Mouse (Mus musculus) WW6 (cell line): ENCODE measurements around the gene D930048N14Rik.
"Not testable (repeated sequence)": the region's sequence is repeated elsewhere in the genome, so short reads cannot be mapped to it uniquely, and the experiment has no call there.

Experiments used
- DNase-seq: peaks from one replicate; pipeline ENCODE4 v3.0.0-alpha.2; 2013; ENCODE audit warnings: low read depth, low spot score

Gene D930048N14Rik

GRCm38 (mm10) chr11:51627907-51628306 is 22.8 kb upstream of the D930048N14Rik start:
- no peak for DNase-seq

GRCm38 (mm10) chr11:51629651-51630314 is 21.0 kb upstream of the D930048N14Rik start:
- no peak for DNase-seq

GRCm38 (mm10) chr11:51632130-51632753 is 18.5 kb upstream of the D930048N14Rik start:
- DNase-seq = no peak

GRCm38 (mm10) chr11:51633200-51633599 is 17.6 kb upstream of the D930048N14Rik start:
- not testable (repeated sequence) for DNase-seq

- no peak for DNase-seq
Measured at GRCm38 (mm10) chr11:51633721-51634120, 17.0 kb upstream of the D930048N14Rik start.

- DNase-seq = no peak
Measured at GRCm38 (mm10) chr11:51635127-51635524, 15.6 kb upstream of the D930048N14Rik start.

GRCm38 (mm10) chr11:51635525-51636322 is 15.0 kb upstream of the D930048N14Rik start, which contains the start of gene Rmnd5b:
Gene Rmnd5b (minus strand): TSS chr11:51635896.
- peak; percentile 85 for DNase-seq

- no peak for DNase-seq
Measured at GRCm38 (mm10) chr11:51636323-51636684, 14.4 kb upstream of the D930048N14Rik start.

GRCm38 (mm10) chr11:51637971-51638414 is 12.8 kb upstream of the D930048N14Rik start:
- DNase-seq = peak; percentile 89

- no peak for DNase-seq
Measured at GRCm38 (mm10) chr11:51638497-51638896, 12.3 kb upstream of the D930048N14Rik start.

GRCm38 (mm10) chr11:51640748-51641147 is 10.0 kb upstream of the D930048N14Rik start:
- no peak for DNase-seq

GRCm38 (mm10) chr11:51643202-51643601 is 7.6 kb upstream of the D930048N14Rik start:
- no peak for DNase-seq

- DNase-seq = no peak
Measured at GRCm38 (mm10) chr11:51643761-51644160, 7.0 kb upstream of the D930048N14Rik start.

- DNase-seq = no peak
Measured at GRCm38 (mm10) chr11:51644217-51644616, 6.5 kb upstream of the D930048N14Rik start.

- no peak for DNase-seq
Measured at GRCm38 (mm10) chr11:51645293-51645692, 5.5 kb upstream of the D930048N14Rik start.

GRCm38 (mm10) chr11:51646245-51646644 is 4.5 kb upstream of the D930048N14Rik start:
- DNase-seq = no peak

- no peak for DNase-seq
Measured at GRCm38 (mm10) chr11:51646751-51647667, 3.7 kb upstream of the D930048N14Rik start.

GRCm38 (mm10) chr11:51648566-51648965 is 2.2 kb upstream of the D930048N14Rik start:
- DNase-seq = no peak

- DNase-seq = no peak
Measured at GRCm38 (mm10) chr11:51649111-51649888, 1.5 kb upstream of the D930048N14Rik start.

- no peak for DNase-seq
Measured at GRCm38 (mm10) chr11:51649889-51650199, 910 bp upstream of the D930048N14Rik start.

GRCm38 (mm10) chr11:51650261-51650660 is 493 bp upstream of the D930048N14Rik start:
- DNase-seq = no peak
